Mouse (Mus musculus): Measurements from ENCODE around the gene Gmds. TPM values are rescaled to one million over a fixed set of nuclear protein-coding genes. Genes with fewer than 3 reads are reported as not detected.

The Gmds gene
- polyA plus RNA-seq, 1 experiment from 2014 or later = 29.2 TPM

DNA sequence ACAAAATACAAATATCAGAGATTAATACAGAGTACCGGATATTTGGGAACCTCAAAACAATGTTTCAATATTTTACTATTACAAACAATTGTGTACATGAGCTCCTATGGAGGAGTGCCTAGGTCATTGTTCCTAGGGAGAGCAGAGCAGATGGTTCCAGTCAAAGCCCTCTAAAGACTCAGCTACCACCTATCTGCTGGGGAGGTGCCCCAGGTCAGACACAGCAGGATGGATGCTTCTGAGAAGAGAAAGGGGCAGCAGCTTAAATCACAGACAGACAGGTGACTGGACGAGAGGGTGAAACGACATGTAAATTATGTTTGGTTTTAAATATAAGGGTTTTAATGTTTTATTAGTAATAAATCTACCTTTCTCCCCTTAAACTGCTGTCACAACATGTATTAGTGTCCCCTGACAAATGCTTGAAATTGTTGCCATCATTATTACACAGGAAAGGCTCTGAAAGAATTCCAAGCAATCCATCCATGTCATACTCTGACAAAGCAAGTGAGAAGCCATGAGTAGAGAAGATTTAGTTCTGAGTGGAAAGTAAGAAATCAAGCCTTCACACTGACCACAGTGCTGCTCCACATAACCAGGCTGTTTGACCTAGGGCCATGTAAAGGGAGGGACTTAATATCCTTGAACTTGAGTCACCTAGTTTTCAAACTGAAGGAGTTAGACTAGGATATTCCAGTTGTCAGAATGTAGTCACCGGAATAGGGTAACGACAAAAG lies 131.2 kb downstream of the Gmds start:
- H3K9ac ChIP-seq = no peak overlapping the region
- no peak overlapping the region for H3K4me2 ChIP-seq
- 59% methylated on average over 5 of the region's 5 CpGs for WGBS
- H3K27ac ChIP-seq (ENCODE audit: low read depth) = no peak overlapping the region
- H3K4me1 ChIP-seq (ENCODE audit: insufficient read depth) = no peaks in the 10 kb centered on the region
- H3K9me3 ChIP-seq (ENCODE audit: low read depth, low read length) = no peaks in the 10 kb centered on the region
- no peak overlapping the region for H3K4me3 ChIP-seq (ENCODE audit: low read depth, low read length)
- DNase-seq = no peak
- H3K36me3 ChIP-seq (ENCODE audit: insufficient read depth) = no peaks in the 10 kb centered on the region
- TF ChIP-seq CTCF (IDR thresholded peaks at IDR 0.05; ENCODE audit: low read depth) = no peak
- no peaks in the 10 kb centered on the region for H3K27me3 ChIP-seq (ENCODE audit: insufficient read depth, low read length)
- no peak for ATAC-seq (ENCODE audit: insufficient read depth)

DNA sequence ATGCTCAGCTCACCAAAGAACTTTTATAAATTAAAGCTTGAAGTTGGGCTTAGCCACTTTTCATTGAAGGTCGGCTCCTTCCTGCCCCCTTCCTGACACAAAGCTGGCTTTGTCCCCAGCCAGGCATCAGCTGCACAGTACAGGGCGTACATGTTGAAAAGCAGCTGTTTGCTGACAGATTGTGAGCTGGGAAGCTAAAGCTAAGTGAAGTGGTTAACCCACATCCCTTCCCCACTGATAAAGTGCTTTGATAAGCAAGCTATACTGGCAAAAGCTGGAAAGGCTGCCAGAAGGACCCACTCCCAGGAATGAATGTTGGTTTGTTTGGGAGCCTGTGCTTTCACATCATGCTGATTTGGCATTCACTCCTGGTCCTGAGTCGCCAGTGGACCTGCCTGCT lies 158.6 kb downstream of the Gmds start:
- DNase-seq (peak; percentile 93), ATAC-seq (ENCODE audit: insufficient read depth) (peak; percentile 99)
- Histone ChIP-seq H3K9me3 (ENCODE audit: low read depth, low read length) (no peaks in the 10 kb centered on the region; the same call in 1 of the 2 replicates), H3K9ac (no peak overlapping the region), H3K27me3 (ENCODE audit: insufficient read depth, low read length) (no peaks in the 10 kb centered on the region), H3K4me3 (ENCODE audit: low read depth, low read length) (no peak overlapping the region), H3K27ac (ENCODE audit: low read depth) (peak overlapping the region; percentile 5; the same call in 1 of the 2 replicates), H3K4me1 (ENCODE audit: insufficient read depth) (peaks cover 12% of the 10 kb centered on the region), H3K4me2 (0 out of 2 replicates have a peak overlapping the region, but pooled peaks have one; percentile 10), H3K36me3 (ENCODE audit: insufficient read depth) (no peaks in the 10 kb centered on the region)
- 0 out of 2 replicates have a peak, but pooled peaks have one; percentile 15 for TF ChIP-seq CTCF (IDR thresholded peaks at IDR 0.05; ENCODE audit: low read depth)
- 2% methylated on average over 3 of the region's 3 CpGs for WGBS

GRCm38 (mm10) chr13:32178682-32179081 lies 159.9 kb downstream of the Gmds start:
- 91% methylated on average over 1 of the region's 1 CpGs for WGBS
- H3K9me3 ChIP-seq (ENCODE audit: low read depth, low read length) = no peaks in the 10 kb centered on the region; the same call in 1 of the 2 replicates
- ATAC-seq (ENCODE audit: insufficient read depth) = no peak
- H3K9ac ChIP-seq = no peak overlapping the region
- no peak overlapping the region for H3K4me3 ChIP-seq (ENCODE audit: low read depth, low read length)
- DNase-seq = no peak
- no peaks in the 10 kb centered on the region for H3K27me3 ChIP-seq (ENCODE audit: insufficient read depth, low read length)
- peaks cover 12% of the 10 kb centered on the region for H3K4me1 ChIP-seq (ENCODE audit: insufficient read depth)
- no peak overlapping the region for H3K27ac ChIP-seq (ENCODE audit: low read depth)
- no peaks in the 10 kb centered on the region for H3K36me3 ChIP-seq (ENCODE audit: insufficient read depth)
- no peak for TF ChIP-seq CTCF (IDR thresholded peaks at IDR 0.05; ENCODE audit: low read depth)
- H3K4me2 ChIP-seq = no peak overlapping the region

DNA sequence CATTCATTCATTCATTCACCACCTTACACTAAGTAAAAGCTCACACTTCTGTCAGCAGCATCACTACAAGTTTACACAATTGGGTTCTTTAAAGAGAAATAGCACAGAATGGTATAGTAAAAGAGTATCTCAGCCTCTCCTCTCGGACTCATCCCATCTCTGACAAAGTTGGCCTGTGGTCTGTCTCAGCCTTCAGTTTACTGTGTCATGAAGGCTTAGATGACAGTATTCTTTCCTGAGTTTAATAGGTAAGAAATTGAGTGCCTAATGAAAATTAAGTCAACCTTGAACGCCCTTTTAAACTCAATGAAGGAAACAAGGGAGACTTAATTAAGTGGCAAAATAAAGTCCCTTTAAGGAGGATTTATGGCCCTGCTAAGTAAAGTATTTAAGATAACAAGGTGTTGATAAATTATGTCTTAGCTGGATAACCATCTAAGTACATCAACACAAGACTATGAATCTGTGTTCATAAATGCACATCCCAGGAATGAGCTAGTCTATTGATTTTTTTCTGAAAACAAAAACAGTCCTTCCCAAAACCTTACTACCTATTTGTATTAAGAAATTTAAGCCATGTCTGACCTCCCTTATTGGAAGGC lies 160.6 kb downstream of the Gmds start:
- no peak overlapping the region for H3K4me3 ChIP-seq (ENCODE audit: low read depth, low read length)
- H3K9me3 ChIP-seq (ENCODE audit: low read depth, low read length) = no peaks in the 10 kb centered on the region; the same call in 1 of the 2 replicates
- no peaks in the 10 kb centered on the region for H3K27me3 ChIP-seq (ENCODE audit: insufficient read depth, low read length)
- H3K36me3 ChIP-seq (ENCODE audit: insufficient read depth) = no peaks in the 10 kb centered on the region
- H3K4me1 ChIP-seq (ENCODE audit: insufficient read depth) = peaks cover 12% of the 10 kb centered on the region
- ATAC-seq (ENCODE audit: insufficient read depth) (no peak), DNase-seq (no peak)
- WGBS = 68% methylated on average over 2 of the region's 2 CpGs
- no peak for TF ChIP-seq CTCF (IDR thresholded peaks at IDR 0.05; ENCODE audit: low read depth)
- no peak overlapping the region for H3K27ac ChIP-seq (ENCODE audit: low read depth)
- no peak overlapping the region for H3K9ac ChIP-seq
- H3K4me2 ChIP-seq = no peak overlapping the region

GRCm38 (mm10) chr13:32175028-32175427 lies 163.5 kb downstream of the Gmds start:
- no peak overlapping the region for H3K4me2 ChIP-seq
- H3K36me3 ChIP-seq (ENCODE audit: insufficient read depth) = no peaks in the 10 kb centered on the region
- no peak overlapping the region for H3K9ac ChIP-seq
- DNase-seq (no peak), ATAC-seq (ENCODE audit: insufficient read depth) (no peak)
- H3K27ac ChIP-seq (ENCODE audit: low read depth) = no peak overlapping the region
- no peaks in the 10 kb centered on the region for H3K9me3 ChIP-seq (ENCODE audit: low read depth, low read length)
- H3K4me3 ChIP-seq (ENCODE audit: low read depth, low read length) = no peak overlapping the region
- TF ChIP-seq CTCF (IDR thresholded peaks at IDR 0.05; ENCODE audit: low read depth) = no peak
- peaks cover 11% of the 10 kb centered on the region for H3K4me1 ChIP-seq (ENCODE audit: insufficient read depth)
- no peaks in the 10 kb centered on the region for H3K27me3 ChIP-seq (ENCODE audit: insufficient read depth, low read length)
- WGBS = 72% methylated on average over 2 of the region's 2 CpGs

DNA sequence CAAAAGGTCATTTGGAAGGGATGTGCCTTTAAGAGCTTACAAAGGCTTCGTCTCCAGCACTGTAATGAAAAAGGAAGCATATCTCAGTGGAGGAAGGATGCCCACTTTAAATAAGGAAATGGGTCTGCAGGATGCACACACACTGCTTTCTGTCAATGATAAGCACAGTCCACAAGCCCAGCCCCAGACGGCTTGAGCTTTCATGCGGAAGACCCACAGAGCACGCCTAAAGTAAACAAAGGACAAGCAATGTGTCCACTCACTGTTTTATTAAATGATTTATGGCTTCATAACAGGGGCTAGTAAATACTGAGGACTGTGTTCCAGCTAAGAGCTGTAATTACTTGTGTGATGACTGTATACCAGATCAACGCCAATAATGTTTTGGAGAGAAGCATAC lies 169.4 kb downstream of the Gmds start:
- H3K27me3 ChIP-seq (ENCODE audit: insufficient read depth, low read length) = no peaks in the 10 kb centered on the region
- TF ChIP-seq CTCF (IDR thresholded peaks at IDR 0.05; ENCODE audit: low read depth) = no peak
- peak; percentile 99 for ATAC-seq (ENCODE audit: insufficient read depth)
- no peak overlapping the region for H3K4me3 ChIP-seq (ENCODE audit: low read depth, low read length)
- H3K36me3 ChIP-seq (ENCODE audit: insufficient read depth) = no peaks in the 10 kb centered on the region
- WGBS = 18% methylated on average over 5 of the region's 5 CpGs
- no peak overlapping the region for H3K9ac ChIP-seq
- no peak overlapping the region for H3K4me2 ChIP-seq
- no peak overlapping the region for H3K27ac ChIP-seq (ENCODE audit: low read depth)
- H3K9me3 ChIP-seq (ENCODE audit: low read depth, low read length) = no peaks in the 10 kb centered on the region
- DNase-seq = peak; percentile 77
- no peaks in the 10 kb centered on the region for H3K4me1 ChIP-seq (ENCODE audit: insufficient read depth)

DNA sequence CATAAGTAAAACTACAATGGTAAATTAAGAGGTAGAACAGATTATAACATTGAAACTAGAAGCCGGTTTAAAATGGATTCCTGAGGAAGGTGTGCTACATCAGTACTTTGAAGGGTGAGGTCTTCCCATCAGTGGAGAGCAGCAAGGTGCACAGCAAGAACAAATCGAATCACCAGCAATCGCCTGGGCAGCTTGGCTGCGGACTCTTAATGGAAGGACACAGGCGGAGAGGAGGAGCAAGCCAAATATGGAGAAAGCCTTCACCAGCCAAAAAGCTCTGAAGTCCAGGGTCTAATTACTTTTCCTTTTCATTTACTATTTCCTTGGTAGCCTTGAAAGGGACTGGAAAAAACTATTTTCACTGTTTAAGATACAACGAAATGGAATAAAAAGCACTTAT lies 170.7 kb downstream of the Gmds start:
- no peak for DNase-seq
- Histone ChIP-seq H3K9me3 (ENCODE audit: low read depth, low read length) (no peaks in the 10 kb centered on the region), H3K4me2 (no peak overlapping the region), H3K4me1 (ENCODE audit: insufficient read depth) (no peaks in the 10 kb centered on the region), H3K36me3 (ENCODE audit: insufficient read depth) (no peaks in the 10 kb centered on the region), H3K4me3 (ENCODE audit: low read depth, low read length) (no peak overlapping the region), H3K27ac (ENCODE audit: low read depth) (no peak overlapping the region), H3K27me3 (ENCODE audit: insufficient read depth, low read length) (no peaks in the 10 kb centered on the region), H3K9ac (no peak overlapping the region)
- ATAC-seq (ENCODE audit: insufficient read depth) = no peak
- no peak for TF ChIP-seq CTCF (IDR thresholded peaks at IDR 0.05; ENCODE audit: low read depth)
- WGBS = 86% methylated on average over 6 of the region's 6 CpGs
